Mouse (Mus musculus): ENCODE measurements around the gene Ythdc1.

DNA sequence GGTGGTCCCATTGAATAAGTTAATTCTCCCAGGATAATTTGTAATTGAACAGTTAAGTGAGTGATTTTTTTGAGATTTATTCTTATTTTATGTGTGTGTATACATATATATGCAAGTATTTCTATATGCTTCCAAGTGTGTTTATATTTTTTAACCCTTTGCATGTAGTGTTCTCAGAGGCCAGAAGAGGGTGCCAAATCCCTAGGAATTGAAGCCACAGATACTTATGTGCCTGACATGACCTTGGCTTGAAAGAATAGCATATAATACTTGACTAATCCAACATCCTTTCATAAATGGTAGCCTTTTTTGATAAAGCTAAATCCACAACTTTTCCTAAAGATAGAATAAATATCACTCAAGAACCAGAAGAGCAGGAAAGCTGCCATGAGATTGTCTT is 46.1 kb downstream of the Ythdc1 start:
- no peak for TF ChIP-seq TCF3 (IDR thresholded peaks at IDR 0.05; ENCODE audit: insufficient read length, low read depth)
- no peak for TF ChIP-seq E2F4 (IDR thresholded peaks at IDR 0.05; ENCODE audit: insufficient read depth)
